Mouse (Mus musculus): ENCODE measurements at regions not wholly inside any gene's neighbourhood (a gene's known extent, or its start where the extent isn't known, plus 50 kb on each side); places are given as distances from the start of the nearest gene placed in this dataset.
"Not testable (repeated sequence)": the region's sequence is repeated elsewhere in the genome, so short reads cannot be mapped to it uniquely, and the experiment has no call there.

DNA sequence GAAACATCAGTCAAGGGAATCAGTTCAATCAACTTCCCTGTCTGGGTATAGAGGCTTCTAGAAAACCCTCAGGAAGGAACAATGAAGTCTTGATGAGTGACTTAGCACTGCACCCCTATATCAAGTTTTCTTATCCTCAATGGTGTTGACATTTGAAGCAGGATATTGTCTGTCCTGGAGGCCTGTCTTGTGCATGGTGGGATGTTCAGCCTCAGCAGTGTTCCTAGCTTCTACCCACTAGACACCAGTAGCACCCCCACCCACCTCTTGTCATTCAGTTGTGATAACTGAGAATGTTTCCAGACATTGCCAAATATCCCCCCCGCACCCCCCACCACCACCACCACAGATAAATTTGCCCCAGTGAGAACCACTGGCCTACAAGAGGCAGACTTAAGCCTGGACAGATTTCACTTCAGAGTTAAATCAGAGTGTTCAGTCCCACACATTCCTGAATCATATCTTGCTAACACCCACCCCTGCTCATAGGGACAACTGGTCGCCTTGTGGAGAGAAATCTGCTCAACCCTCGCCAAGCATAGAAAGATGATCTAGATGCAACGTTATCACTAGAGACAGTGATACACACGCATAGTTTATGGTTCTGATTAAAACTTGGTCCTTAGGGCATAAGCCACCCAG is 249.6 kb upstream of the Ercc4 start:
- no peak overlapping the region for H3K4me3 ChIP-seq
- H3K36me3 ChIP-seq (replicated peaks): no peaks in the 10 kb centered on the region
- H3K9me3 ChIP-seq: no peaks in the 10 kb centered on the region
- no peaks in the 10 kb centered on the region for H3K4me1 ChIP-seq
- WGBS: 89% methylated on average over 5 of the region's 5 CpGs
- H3K27me3 ChIP-seq (replicated peaks; ENCODE audit: low read depth, poor library complexity, severe bottlenecking): no peaks in the 10 kb centered on the region
- no peak overlapping the region for H3K27ac ChIP-seq (replicated peaks)
- DNase-seq (ENCODE audit: low spot score): no peak

DNA sequence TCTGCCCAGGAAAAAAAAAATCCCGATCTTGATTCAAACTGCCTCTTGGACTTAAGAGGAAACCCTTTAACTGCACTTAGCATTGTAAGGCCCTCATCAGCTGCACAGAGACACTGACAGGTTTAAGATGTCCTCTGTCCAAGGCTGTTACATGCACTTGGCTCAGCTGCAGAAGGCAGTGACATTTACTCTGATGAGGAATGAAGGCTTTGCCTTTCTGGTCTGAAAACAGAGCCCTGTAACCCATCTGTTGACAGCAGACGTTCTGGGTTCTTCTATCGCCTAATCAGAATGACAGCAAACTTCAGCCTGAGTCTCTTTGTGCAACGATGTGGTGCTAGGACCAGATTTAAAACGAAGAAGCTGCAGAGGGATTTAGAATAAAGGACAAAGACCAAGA is 246.9 kb upstream of the Ercc4 start:
- no peak for DNase-seq (ENCODE audit: low spot score)
- no peaks in the 10 kb centered on the region for H3K36me3 ChIP-seq (replicated peaks)
- WGBS: 87% methylated on average over 5 of the region's 5 CpGs

DNA sequence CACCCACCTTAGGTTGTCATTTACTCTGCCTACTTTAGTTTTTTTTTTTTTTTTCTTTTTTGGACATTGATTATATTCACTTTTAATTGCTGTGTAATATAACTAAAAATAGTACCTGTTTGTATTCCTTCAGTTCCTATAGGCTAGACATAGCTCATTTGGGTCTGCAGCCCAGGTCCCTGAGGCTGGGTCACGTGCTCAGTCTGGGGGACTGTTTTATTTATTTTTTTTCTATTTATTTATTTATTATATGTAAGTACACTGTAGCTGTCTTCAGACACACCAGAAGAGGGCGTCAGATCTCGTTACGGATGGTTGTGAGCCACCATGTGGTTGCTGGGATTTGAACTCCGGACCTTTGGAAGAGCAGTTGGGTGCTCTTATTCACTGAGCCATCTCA is 231.2 kb upstream of the Ercc4 start:
- not testable (repeated sequence) for H3K27ac ChIP-seq (replicated peaks); H3K9me3 ChIP-seq; H3K27me3 ChIP-seq (replicated peaks; ENCODE audit: low read depth, poor library complexity, severe bottlenecking); H3K4me1 ChIP-seq; DNase-seq (ENCODE audit: low spot score); H3K36me3 ChIP-seq (replicated peaks); H3K4me3 ChIP-seq
- 81% methylated on average over 5 of the region's 5 CpGs for WGBS

More for the DNA sequence above, 246.9 kb upstream of the Ercc4 start:
- Histone ChIP-seq H3K27ac (replicated peaks) (no peak overlapping the region), H3K4me1 (no peaks in the 10 kb centered on the region), H3K4me3 (no peak overlapping the region), H3K27me3 (replicated peaks; ENCODE audit: low read depth, poor library complexity, severe bottlenecking) (no peaks in the 10 kb centered on the region), H3K9me3 (no peaks in the 10 kb centered on the region)

DNA sequence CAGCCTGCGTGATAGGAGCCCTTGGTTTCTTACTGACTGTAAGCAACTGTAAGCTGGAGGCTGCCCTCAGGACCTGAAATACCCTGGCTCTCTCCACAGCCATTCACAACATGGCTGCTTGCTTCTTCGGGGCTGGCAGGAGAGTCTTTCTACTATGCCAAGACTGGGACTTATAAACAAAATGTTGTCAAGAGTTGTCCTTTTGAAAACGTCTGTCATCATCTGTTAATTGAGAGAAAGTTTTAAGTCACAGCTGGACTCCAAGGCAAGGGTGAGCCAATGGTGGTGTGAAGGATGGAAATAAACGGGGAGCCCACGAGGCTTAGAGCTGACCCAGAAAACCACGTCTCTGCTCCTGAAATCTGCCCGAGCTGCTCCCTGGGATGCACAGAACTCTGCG is 229.5 kb upstream of the Ercc4 start:
- no peak overlapping the region for H3K4me3 ChIP-seq
- WGBS: 84% methylated on average over 8 of the region's 8 CpGs
- H3K36me3 ChIP-seq (replicated peaks): no peaks in the 10 kb centered on the region

DNA sequence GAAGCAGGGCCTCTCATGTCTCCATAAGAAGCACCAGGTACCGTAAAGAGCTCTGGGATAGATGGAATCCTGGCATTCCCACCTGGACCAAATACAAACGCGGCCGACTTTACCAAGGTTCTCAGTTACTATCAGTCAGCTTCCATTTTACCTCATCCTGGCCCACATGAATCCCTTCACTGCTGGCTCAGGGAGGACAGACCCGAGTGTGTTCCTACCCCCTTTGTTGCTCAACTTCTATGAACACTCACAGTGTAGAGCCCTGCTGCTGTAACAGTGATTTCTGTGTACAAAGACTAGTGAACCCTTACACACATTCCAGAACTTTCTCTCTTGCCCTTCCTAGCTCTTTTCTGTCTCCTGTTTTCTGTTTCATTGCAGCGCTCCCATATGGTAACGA is 229.0 kb upstream of the Ercc4 start:
- 93% methylated on average over 7 of the region's 7 CpGs for WGBS
- Histone ChIP-seq H3K4me3 (no peak overlapping the region), H3K4me1 (peaks cover 7% of the 10 kb centered on the region; the same call in 1 of the 2 replicates), H3K36me3 (replicated peaks) (no peaks in the 10 kb centered on the region), H3K9me3 (no peaks in the 10 kb centered on the region), H3K27ac (replicated peaks) (no peak overlapping the region), H3K27me3 (replicated peaks; ENCODE audit: low read depth, poor library complexity, severe bottlenecking) (no peaks in the 10 kb centered on the region)
- no peak for DNase-seq (ENCODE audit: low spot score)

More for the DNA sequence above, 229.5 kb upstream of the Ercc4 start:
- H3K4me1 ChIP-seq: peaks cover 7% of the 10 kb centered on the region; the same call in 1 of the 2 replicates
- no peak overlapping the region for H3K27ac ChIP-seq (replicated peaks)
- no peaks in the 10 kb centered on the region for H3K27me3 ChIP-seq (replicated peaks; ENCODE audit: low read depth, poor library complexity, severe bottlenecking)
- H3K9me3 ChIP-seq: no peaks in the 10 kb centered on the region
- no peak for DNase-seq (ENCODE audit: low spot score)

DNA sequence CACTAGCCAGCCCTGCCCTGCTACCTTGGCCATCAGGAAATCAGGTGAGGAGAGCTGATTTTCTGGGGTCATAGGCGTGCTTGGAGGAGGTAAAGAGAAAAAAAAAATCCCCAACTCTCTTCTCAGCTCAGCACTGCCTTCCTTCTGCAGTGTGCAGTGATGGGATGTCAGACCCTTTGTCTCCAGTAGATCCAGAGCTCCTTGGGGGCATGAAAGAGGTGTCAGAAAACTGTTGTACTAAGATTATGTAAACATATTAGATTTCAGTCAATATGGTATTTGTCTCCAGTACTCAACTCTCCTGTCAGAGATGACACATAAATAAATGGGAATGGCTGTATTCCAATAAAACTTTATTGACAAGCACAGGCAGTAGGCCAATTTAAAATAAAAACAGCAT is 226.8 kb upstream of the Ercc4 start:
- WGBS: 66% methylated on average over 1 of the region's 1 CpGs
- H3K9me3 ChIP-seq: no peaks in the 10 kb centered on the region
- peaks cover 7% of the 10 kb centered on the region; the same call in 1 of the 2 replicates for H3K4me1 ChIP-seq
- no peaks in the 10 kb centered on the region for H3K36me3 ChIP-seq (replicated peaks)
- H3K4me3 ChIP-seq: no peak overlapping the region
- no peak overlapping the region for H3K27ac ChIP-seq (replicated peaks)
- DNase-seq (ENCODE audit: low spot score): no peak
- no peaks in the 10 kb centered on the region for H3K27me3 ChIP-seq (replicated peaks; ENCODE audit: low read depth, poor library complexity, severe bottlenecking)

DNA sequence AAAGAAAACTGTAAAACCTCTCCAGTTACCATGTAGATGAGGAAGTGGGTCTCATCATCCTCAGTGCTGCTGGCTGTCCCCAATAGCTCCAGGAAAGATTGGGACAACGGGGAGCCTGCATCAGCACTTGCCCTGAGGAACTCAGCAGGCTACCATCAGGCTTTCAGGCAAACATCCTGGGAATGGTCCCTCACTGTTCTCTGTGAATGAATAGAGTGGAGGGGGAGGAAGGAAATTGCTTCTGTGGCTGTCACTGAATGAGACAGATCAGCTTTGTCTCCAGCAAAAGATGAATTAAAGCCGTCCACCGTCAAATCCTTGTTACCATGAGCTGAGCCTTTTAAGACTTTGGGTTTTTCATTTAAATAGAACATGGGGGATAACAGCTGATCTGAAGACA is 224.9 kb upstream of the Ercc4 start:
- DNase-seq (ENCODE audit: low spot score): no peak
- Histone ChIP-seq H3K4me1 (peaks cover 4% of the 10 kb centered on the region; the same call in 1 of the 2 replicates), H3K9me3 (no peaks in the 10 kb centered on the region), H3K27ac (replicated peaks) (no peak overlapping the region), H3K36me3 (replicated peaks) (no peaks in the 10 kb centered on the region), H3K27me3 (replicated peaks; ENCODE audit: low read depth, poor library complexity, severe bottlenecking) (no peaks in the 10 kb centered on the region), H3K4me3 (no peak overlapping the region)
- WGBS: 7% methylated on average over 3 of the region's 3 CpGs

DNA sequence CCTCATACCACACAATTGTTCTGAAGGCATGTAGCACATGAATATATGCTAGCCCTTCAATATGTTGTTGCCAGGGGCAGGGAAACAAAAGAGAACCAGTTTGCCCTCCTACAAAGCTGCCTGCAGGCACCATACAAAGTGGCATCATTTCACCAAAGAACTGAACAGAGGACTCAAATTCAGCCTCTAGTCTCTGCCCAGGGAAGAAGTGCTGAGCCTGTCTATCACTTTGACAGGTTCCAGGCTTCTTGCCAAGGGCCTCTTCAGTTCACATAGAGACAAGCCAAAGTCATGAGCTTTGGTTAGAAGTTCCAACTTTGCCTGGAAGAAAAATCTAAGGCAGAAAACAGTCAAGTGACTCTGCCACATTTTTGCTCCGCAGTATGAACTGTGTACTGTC is 223.4 kb upstream of the Ercc4 start:
- H3K4me3 ChIP-seq: no peak overlapping the region
- H3K27me3 ChIP-seq (replicated peaks; ENCODE audit: low read depth, poor library complexity, severe bottlenecking): no peaks in the 10 kb centered on the region
- H3K9me3 ChIP-seq: no peaks in the 10 kb centered on the region
- no peak overlapping the region for H3K27ac ChIP-seq (replicated peaks)
- peaks cover 4% of the 10 kb centered on the region; the same call in 1 of the 2 replicates for H3K4me1 ChIP-seq
- no peak for DNase-seq (ENCODE audit: low spot score)
- 98% methylated on average over 1 of the region's 1 CpGs for WGBS
- no peaks in the 10 kb centered on the region for H3K36me3 ChIP-seq (replicated peaks)

DNA sequence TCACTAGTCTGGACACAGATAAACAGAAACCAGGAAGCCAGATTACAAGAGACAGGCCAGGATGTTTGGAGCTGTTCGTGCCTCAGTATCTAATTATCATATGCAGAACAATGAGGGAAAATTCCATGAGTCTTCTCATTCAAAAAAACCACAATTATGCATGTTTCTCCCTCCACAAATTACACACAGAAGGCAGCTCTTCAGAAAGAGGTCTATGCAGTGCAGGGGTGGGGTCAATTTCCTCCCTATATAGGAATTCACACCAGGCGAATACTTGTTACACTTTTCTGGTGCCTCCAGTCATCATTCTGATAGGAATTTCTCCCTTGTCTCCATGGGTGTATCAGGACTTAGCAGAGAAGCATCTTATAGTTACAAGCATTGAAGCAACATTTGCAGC is 222.1 kb upstream of the Ercc4 start:
- no peak for DNase-seq (ENCODE audit: low spot score)
- Histone ChIP-seq H3K27me3 (replicated peaks; ENCODE audit: low read depth, poor library complexity, severe bottlenecking) (no peaks in the 10 kb centered on the region), H3K27ac (replicated peaks) (no peak overlapping the region), H3K4me1 (peaks cover 4% of the 10 kb centered on the region; the same call in 1 of the 2 replicates), H3K9me3 (no peaks in the 10 kb centered on the region), H3K4me3 (no peak overlapping the region), H3K36me3 (replicated peaks) (no peaks in the 10 kb centered on the region)
- 75% methylated on average over 2 of the region's 2 CpGs for WGBS

DNA sequence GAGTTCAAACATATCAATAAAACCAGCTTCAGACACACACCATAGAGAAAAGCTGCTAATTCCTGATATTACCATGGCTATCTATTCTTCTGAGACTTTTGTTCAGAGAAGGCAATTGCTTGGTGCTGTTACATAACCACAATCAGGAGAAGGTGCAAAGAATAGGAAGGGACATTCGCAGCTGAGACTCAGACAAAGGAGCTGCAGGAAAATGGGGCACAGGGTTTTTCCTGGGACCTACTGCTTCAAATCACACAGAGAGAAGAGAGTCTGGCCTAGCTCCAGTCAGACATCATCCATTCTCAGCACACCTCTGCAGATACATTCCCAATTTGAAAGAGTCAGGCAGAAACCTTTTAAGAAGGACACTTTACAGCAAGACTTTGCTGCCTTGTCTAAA is 219.4 kb upstream of the Ercc4 start:
- DNase-seq (ENCODE audit: low spot score): no peak
- no peaks in the 10 kb centered on the region for H3K4me1 ChIP-seq
- H3K4me3 ChIP-seq: no peak overlapping the region
- no peaks in the 10 kb centered on the region for H3K27me3 ChIP-seq (replicated peaks; ENCODE audit: low read depth, poor library complexity, severe bottlenecking)
- H3K36me3 ChIP-seq (replicated peaks): no peaks in the 10 kb centered on the region
- H3K9me3 ChIP-seq: no peaks in the 10 kb centered on the region
- WGBS: 85% methylated on average over 1 of the region's 1 CpGs
- H3K27ac ChIP-seq (replicated peaks): no peak overlapping the region

DNA sequence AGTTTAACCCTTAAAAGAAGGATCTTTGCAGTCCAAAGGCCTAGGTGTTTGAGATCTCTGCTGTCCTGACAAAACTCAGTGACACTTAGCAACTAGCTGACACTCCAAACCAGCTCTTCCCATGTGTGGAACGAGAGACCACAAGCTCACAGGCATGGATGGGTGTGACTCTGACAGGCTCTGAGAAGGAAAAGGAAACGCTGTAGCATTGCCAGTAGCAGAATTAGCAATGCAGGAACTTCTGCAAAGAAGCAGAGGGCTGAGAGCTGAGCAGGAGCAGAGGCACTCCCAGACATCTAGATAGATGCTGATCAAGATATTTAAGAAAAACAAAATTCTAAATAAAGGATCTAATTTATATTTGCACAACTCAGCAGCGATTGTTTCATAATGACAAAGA is 218.9 kb upstream of the Ercc4 start:
- H3K27me3 ChIP-seq (replicated peaks; ENCODE audit: low read depth, poor library complexity, severe bottlenecking): no peaks in the 10 kb centered on the region
- 86% methylated on average over 3 of the region's 3 CpGs for WGBS
- no peaks in the 10 kb centered on the region for H3K9me3 ChIP-seq
- no peak for DNase-seq (ENCODE audit: low spot score)
- H3K36me3 ChIP-seq (replicated peaks): no peaks in the 10 kb centered on the region
- no peak overlapping the region for H3K27ac ChIP-seq (replicated peaks)
- no peak overlapping the region for H3K4me3 ChIP-seq
- H3K4me1 ChIP-seq: no peaks in the 10 kb centered on the region

DNA sequence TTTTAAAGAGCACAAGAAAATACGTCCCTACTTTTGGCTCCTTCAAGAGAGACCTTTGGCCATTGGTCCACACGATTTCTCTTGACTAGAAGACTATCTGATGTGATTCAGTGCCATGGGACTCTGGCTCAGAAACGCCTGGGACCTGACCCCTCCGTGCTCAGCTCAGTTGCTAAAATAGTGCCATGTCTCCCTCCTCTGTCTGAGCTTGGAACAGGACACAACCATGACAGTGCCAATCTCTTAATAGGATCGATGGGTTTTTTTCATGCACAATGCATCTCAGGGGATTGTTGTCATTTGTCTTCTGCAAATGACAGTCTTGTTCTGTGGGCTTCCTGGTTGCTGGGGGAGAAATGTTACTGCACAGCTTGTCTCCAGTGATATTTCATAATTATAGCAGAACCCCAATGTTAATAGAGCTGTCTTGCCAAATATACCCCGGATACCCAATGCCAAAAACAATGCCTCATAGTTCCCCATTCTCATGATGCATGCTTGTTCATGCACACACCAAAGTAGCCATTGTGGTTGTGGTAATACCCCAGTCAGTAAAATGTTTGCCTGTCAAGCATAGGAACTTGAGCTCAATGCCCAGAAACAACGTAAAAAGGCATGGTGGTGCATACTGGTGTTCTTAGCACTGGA is 216.7 kb upstream of the Ercc4 start:
- H3K9me3 ChIP-seq: no peaks in the 10 kb centered on the region
- 84% methylated on average over 7 of the region's 7 CpGs for WGBS

DNA sequence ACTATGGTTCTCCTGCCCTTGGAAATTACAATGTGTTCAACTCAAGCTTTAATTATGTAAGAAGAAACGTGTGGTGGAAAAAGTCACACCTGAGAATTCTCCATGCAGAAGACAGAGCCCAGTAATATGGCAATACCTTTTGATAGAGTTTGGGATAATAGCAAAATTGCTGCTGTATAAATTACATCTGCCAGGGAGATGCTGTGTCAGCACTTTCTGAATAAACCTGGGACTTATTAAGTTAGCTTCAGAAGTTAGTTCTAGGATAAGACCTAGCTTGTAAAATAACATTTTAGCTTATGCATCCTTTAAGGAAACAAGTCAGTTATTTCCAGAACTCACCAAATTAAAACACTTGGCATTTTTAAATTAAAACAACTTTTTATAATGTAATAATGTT is 212.2 kb upstream of the Ercc4 start:
- no peak overlapping the region for H3K27ac ChIP-seq (replicated peaks)
- no peaks in the 10 kb centered on the region for H3K4me1 ChIP-seq
- whole genome bisulfite sequencing: 66% methylated on average over 1 of the region's 1 CpGs
- H3K9me3 ChIP-seq: 0 out of 2 replicates have a peak, but pooled peaks cover 4% of the 10 kb centered on the region
- DNase-seq (ENCODE audit: low spot score): no peak
- no peak overlapping the region for H3K4me3 ChIP-seq
- no peaks in the 10 kb centered on the region for H3K27me3 ChIP-seq (replicated peaks; ENCODE audit: low read depth, poor library complexity, severe bottlenecking)
- no peaks in the 10 kb centered on the region for H3K36me3 ChIP-seq (replicated peaks)

More for the DNA sequence above, 216.7 kb upstream of the Ercc4 start:
- Histone ChIP-seq H3K4me1 (no peaks in the 10 kb centered on the region), H3K27me3 (replicated peaks; ENCODE audit: low read depth, poor library complexity, severe bottlenecking) (no peaks in the 10 kb centered on the region), H3K4me3 (no peak overlapping the region), H3K36me3 (replicated peaks) (no peaks in the 10 kb centered on the region), H3K27ac (replicated peaks) (no peak overlapping the region)
- DNase-seq (ENCODE audit: low spot score): no peak

All from embryonic facial prominence, embryonic 10.5 days (tissue).